Mouse (Mus musculus) ovary, postnatal 10 days (tissue): ENCODE measurements around the gene 9430038I01Rik.
A peak's percentile ranks its signal among the peaks of the same experiment; 100 is the strongest.
"Not testable (repeated sequence)": the region's sequence is repeated elsewhere in the genome, so short reads cannot be mapped to it uniquely, and the experiment has no call there.

ENCODE experiments used
- DNase-seq: peaks from one replicate; pipeline ENCODE4 v3.0.0; 2022; ENCODE audit warnings: low spot score

Gene 9430038I01Rik

DNA sequence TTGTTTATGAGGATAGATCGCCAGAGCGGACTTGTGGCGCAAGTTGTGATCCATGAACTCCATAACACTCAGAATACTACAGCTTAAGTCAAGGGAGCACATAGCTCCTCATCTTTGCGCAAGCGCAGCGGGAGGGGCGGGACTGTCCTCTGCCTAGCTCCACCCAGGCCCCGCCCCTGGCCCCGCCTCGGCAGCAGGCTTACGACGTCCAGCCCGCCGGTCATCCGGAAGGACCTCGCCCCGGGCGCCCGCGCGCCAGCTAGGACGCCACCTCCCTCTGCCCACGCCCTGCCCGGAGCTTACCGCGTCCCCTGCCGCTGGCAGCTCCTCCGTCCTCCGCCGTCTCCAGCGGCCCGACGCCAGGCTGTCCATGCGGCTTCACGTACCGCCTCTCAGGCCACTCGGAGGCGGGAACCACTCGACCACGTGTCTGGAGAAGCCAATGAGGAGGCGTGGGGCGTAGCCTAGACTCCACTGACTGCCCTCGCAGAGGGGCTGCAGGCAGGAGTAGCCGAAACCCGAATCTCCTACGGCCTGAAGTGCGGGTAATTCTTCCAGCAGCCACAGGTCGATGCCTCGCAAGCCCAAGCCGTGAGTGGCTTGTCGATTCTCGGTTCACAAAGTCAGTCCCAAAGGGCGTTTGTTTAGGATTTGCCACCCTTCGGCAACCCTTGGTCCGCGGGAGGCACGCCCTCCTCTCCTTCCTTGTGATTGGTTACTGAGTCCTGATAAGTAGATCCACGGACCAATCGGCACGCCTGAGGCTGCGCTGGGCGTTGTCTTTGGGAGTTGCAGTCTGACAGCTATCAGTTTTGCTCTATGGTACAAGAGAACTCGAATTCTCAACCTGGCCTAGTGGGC, at the start of gene 9430038I01Rik:
Gene 9430038I01Rik (minus strand): TSS at position 426 of the 861 bp plus-strand sequence.
- DNase-seq, result peak; percentile 90

DNA sequence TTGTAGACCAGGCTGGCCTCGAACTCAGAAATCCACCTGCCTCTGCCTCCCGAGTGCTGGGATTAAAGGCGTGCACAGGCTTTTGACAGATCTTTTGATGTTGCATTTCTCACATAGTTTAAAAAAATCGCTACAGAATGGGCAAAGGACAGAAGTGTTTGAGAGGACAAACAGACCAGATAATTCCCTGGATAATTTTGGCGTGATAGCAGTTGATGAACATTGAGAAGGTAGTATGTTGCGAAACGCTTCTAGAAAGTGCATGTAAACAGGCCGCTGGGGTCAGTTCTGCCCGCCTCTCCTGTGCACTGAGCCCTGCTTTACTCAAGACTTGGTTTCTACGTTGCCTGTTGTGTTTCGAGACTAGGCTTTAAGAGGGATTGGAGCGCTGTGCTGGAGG, 34.8 kb upstream of the 9430038I01Rik start:
- no peak for DNase-seq

DNA sequence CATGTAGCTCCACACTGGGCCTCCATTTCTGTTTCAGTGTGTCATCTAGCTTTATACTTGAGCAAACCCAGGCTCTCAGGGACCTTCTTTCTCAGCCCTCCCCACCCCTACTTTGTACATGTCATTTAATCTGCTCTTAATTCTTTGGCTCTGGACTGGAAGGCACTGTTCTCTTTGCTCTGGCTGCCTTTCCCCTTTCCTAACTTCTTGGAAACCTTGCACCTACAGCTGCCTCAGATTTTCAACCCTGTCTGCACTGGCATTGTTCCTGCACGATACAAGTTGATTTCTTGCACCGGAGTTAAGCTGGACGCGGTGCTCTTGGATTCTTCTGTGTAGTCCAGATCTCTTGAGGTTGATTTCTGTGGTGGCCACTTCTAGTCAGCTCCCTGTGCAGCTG, 32.4 kb upstream of the 9430038I01Rik start:
- no peak for DNase-seq

DNA sequence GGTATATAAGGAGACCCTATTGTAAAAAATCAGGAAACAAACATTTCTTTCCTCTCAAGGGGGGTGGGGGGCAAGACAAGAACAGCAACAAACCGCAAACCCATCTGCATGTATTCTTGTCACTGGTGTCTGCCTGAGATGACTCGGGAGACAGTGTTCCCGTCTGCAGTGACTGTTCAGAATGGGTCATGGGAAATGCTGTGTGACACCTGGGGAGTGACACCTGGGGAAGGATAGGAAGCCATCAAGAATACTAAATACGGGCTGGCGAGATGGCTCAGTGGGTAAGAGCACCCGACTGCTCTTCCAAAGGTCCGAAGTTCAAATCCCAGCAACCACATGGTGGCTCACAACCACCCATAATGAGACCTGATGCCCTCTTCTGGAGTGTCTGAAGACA, 28.4 kb upstream of the 9430038I01Rik start:
- DNase-seq, result not testable (repeated sequence)

DNA sequence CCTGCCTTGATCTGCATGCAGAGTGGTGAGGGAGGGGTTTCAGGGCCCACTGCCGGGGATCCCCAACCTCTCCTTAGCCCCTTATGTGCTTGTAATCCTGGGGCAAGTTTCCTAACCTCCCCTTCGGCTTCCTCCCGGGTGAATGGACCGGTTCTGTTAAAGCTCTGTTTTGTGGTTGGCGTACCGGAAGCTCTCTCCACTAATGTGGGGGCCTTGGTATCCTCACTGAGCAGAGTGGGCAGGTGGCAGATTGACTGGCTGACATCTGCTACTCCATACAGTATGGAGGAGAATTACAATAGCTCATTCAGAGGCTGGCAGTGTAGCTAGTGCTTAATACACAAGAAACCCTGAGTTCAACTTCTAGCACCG, 27.6 kb upstream of the 9430038I01Rik start:
- DNase-seq, result no peak

DNA sequence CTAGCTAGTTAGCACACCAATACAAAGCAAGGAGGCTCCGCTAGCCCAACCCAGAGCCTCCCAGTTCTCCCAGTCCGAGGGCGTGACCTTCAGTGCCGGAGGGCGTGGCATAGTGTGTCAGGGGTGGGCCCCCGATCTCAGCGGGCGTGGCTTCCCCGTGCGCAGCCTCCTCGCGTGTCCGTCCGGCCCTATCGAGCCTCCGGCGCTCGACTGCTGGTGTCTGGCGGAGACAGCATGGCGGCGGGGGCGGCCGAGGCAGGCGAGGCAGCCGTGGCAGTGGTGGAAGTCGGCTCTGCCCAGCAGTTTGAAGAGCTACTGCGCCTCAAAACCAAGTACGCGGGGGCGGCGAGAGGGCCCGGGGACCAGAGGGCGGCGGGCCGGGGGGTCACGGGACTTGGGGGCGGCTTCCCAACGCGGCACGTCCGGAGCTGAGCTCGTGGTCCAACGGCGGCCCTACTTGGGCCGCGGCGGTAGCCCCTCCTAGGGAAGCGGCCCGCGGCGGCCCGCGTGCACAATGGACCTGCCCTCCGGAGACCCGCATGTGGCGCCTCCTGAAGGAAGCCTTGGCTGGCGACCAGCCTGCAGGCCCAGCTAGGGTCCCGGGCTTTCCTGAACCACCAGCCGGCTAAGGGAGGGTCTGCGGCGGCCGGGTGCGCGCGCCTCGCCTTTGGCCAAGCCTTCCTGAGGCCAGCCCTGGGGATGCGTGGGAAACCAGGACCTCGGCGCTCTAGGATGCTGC, 27.0 kb upstream of the 9430038I01Rik start, which contains the start of gene Glrx3:
Gene Glrx3 (plus strand): TSS at position 175 of the 739 bp plus-strand sequence.
- DNase-seq, result peak; percentile 87

DNA sequence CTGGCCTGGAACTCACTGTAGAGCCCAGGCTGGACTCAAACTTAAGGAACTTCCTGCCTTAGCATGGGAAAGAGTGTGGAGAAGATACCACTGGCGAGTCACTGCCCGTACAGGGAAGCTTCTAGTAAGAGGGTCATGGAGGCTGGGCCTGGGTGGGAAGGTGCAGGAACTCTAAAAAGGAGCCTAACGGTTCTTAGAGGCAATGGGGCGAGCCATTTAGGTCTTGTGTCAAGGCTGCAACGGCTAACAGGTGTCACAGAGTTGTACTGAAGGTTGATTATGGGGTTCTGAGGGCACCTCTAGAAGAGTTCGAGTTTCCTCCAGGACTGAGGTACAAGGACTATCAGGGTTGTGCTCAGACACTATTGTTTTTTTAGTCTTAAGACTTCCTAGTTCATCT, 26.3 kb upstream of the 9430038I01Rik start:
- no peak for DNase-seq

DNA sequence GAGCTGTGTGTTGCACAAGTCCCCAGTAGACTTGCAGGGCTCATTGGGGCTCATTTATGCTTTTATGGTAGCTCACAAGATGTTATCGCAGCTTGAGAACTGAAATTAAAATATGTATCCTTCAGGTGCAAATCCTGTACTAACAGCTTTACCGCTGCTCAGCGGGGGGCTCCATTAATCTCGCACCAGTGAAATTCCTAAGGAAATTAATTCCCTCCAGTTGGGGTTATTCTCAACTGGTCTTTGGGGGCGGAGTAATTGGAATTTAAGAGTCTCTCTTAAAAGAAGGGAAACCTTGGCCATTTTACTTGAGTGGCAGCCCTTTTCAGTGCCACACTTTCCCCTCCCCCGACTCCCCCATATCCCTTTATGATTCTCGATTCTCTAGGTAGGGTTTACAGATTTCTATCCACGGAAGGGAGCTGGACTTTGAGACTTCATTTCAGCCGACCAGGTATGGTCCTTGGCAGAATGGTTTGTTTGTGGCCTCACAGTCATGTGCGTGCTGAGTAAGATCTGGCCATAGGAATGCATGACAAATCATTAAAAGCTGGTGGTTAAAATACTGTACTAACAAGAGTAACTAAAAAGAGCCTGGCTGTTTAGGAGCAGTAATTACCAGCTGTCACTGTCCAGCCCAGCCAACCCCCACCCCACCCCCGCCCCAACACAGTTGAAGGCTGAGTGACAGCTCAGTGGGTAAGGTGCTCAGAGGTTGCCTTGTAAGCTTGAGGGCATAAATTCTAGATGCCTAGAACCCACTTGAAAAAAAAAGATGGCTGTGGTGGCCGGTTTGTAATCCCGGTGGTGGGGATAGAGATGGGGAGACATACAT, 21.4 kb upstream of the 9430038I01Rik start:
- no peak for DNase-seq

DNA sequence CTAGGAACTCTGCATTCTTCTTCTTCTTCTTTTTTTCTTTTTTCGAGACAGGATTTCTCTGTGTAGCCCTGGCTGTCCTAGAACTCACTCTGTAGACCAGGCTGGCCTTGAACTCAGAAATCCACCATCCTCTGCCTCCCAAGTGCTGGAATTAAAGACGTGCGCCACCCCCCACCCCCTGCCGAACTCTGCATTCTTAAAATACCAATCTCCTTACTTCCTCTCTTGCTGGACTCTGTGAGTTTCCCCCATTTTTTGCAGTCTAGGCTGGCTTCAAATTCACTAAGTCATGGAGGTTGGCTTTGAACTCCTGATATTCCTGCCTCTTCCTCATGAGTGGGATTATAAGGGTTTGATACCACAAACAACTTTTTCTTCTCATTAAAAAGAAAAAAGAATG, 16.1 kb upstream of the 9430038I01Rik start:
- DNase-seq, result no peak

DNA sequence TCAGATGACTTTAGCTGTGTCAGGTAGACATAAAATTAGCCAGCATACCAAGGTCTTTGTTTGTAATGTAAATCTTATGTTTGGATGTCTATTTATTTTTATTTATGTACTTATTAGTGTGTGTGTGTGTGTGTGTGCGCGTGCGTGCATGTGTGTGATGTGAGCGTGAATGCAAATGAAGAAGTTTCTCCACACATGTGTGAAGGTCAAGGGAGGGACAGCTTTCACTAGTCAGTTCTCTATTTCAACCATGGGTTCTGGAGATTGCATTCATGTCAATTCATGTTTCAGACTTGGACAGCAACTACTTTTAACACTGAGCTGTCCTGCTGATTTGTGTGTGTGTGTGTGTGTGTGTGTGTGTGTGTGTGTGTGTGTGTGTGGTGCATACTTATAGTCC, 10.7 kb upstream of the 9430038I01Rik start:
- no peak for DNase-seq

DNA sequence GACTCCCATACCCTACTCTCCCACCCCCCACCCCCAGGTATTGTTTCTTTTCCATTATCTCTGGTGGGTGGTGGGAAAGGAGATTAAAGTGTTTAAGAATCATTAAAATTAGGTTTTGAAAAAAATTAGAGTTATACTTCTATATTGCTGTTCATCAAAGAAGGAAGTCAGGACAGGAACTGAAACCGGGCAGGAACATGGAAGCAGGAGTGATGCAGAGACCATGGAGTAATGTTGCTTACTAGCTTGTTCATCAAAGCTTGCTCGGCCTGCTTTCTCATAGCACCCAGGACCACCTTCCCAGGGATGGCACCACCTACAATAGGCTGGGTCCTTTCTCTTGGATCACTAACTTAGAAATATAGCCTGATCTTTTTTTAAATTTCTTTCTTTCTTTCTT, 10.0 kb upstream of the 9430038I01Rik start:
- no peak for DNase-seq

DNA sequence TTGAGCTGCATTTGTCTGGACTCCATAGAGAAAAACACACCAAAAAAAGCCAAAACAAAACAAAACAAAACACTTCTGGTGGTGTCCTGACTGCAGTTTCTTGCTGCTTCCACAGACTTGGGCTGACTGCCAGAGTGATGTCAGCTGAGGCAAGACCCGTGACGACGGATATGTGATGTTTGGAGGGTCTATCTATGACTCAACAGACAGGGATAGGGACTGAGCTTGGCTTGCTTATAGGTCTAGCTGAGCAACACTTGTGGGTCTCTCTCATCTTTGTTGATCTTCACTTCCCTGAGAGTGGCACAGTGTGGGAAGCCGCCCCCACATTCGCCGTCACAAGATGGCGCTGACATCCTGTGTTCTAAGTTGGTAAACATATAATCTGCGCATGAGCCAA, 4.1 kb upstream of the 9430038I01Rik start:
- DNase-seq, result no peak

DNA sequence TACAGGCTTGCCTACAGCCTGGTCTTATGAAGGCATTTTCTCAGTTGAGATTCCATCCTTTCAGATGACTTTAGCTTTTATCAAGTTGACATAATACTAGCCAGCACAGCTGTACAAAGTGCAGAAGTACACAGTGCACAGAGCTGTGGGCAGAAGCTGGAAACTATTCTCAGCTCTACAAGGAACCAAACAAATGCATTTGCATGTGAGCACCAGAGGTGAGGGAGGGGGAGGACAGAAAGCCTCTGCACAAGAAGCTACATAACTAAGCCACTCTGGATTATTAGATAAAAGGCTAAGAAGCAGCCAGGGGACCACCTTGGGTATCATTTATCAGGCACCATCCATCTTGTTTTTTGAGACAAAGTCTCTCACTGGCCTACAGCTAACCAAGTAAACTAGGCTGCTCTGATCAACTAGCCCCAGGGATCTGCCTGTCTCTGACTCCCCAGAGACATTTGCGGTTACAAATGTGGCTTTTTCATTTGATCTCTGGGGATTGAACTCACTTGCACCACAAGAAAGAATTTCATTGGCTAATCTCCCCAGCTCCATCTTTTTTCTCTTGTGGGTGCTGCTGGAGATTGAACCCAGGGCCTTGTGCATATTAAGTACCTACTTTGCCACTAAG, 3.0 kb downstream of the 9430038I01Rik start:
- no peak for DNase-seq

DNA sequence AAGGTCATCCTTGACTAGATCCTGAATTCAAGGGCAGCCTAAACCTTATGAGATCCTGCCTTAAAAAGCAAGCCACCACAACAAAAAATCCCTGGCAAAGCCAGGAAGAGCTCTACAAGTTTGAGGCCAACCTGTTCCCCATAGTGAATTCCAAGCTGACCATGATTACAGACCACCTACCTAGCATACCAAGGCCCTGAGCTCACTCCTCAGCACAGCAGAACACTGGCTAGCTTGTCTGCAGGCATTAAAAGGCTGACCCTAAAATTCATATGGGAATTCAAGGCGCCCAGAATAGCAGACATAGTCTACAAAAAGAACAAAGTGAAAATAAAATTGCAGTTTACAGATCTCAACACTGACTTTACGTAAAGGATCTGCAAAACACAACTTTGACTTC, 6.4 kb downstream of the 9430038I01Rik start:
- DNase-seq, result no peak

DNA sequence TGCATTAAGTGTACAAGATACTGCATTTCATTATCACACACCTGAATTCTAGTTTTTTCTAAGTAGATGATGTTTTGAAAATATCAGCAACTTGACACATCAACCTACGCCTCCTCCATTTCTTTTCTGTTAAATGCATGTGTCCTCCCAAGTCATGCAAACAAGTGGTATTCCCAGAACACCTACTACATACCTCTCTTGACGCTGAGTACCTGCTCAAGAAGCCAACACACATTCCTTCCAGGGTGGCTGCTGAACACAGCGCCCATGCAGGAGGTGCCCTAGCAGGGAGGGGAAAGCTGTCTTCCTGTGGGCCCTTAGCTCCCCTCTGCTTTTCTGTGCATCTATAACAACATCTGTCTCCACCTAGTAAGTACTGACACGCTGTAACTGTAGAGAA, 11.6 kb downstream of the 9430038I01Rik start:
- DNase-seq, result no peak

DNA sequence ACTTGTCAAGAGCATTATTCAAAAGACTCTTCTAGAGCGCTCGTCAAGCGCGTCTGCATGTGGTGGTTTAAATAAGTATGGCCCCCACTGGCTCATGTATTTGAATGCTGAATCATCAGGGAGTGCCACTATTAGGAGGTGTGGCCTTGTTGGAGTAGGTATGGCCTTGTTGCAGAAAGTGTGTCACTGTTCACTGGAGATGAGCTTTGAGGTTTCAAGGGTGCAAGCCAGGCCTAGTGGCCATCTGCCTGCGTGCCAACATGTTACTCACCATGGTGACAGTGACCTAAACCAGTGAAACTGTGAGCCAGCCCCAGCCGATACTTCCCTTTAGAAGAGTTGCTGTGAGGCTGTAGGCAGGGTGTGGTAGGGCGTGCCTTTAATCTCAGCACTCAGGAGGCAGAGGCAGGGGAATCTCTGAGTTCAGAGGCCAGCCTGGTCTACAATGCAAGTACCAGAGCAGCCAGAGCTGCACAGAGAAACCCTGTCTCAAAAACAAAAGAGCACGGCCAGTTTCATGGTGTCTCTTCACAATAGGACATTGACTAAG, 13.1 kb downstream of the 9430038I01Rik start:
- DNase-seq, result no peak

DNA sequence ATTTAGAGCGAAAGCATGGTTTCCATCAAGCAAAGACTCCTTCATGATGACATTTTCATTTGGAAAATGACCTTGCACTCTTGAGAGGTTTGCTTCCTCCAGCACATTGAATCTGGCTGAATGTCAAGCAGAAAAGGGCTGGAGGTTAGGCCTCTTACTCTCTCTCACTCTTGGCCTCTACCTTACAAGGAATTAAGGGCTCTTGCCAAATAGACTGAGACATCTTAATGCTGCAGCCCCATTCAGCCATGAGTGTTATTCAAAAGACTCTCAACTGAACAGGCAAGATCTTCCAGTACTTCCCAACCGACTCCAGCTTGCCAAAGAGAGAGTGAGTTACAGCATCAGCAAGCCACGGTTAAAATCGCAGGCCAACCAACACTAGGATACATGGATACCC, 15.1 kb downstream of the 9430038I01Rik start:
- no peak for DNase-seq

DNA sequence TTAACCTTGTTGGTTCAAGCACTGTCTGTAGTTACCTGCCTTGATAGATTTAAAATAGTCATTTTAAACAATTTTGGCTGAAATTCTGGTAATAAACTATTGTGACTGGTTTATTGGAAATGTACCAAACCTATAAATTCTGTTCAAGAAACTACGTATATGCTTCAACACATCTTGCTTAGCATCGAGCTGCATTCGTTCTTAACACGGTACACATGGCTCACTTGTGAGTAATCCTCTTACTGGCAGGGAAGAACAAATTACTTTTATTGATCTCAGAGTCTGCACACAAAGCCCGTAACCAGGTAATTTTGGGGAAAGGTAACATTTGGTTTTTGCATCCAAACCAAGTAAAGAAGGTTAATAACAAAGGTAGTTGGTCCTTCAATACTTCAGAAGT, 22.7 kb downstream of the 9430038I01Rik start:
- no peak for DNase-seq

DNA sequence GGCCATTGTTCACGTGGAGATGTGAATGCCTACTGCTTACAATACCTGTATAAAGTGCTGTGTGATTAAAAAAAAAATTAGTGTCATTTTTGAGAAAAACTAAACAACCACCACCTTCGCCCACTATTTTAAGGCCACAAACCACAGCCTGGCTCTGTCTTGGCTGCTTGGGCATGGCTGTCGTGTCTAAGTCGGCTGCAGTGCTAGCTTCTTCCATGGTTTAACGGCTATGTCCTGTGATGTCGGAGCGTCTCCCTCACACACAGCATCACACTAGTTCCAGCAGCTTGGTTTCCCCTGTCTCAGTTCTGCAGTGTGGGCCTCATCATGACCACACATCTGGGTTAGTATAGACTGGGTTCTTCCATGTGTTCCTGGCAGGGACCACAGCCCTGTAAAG, 35.6 kb downstream of the 9430038I01Rik start:
- DNase-seq, result no peak

DNA sequence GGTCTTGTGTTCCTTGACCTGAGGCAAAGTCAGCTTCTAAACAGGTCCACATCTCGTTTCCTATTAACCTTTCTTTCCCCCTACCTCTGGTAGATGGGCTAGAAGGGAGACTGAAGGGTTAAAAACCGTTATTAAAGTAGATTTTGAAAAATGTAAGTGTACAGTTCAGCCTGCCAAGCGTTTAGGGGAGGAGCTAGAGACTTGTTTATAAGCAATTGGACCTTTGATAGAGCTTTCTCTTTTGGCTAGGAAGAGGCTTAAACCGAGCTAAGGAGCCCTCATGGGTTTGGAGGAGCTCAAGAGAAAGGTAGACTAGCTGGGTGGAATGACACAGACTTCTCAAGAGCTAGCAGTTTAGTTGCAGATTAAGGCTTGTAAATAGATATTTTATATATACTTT, 38.8 kb downstream of the 9430038I01Rik start:
- no peak for DNase-seq

DNA sequence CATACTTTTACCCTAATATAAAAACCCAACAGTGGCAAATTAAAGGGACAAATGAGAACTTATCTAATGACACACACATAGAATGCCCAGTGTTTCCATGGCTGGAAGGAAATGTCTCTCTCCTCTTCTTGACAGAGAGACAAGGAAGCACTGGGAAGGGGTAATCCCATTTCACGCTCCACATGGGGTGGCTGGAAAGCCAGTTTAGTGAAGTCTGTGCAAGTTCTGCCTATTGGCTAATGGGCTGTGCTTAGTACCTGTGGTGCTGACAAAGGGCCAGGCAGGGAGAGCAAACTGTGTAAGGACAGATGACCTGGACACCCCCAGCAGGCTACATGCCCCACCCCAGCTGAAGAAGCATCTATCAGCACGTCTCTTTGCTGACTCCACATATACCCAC, 40.4 kb downstream of the 9430038I01Rik start:
- DNase-seq, result no peak

DNA sequence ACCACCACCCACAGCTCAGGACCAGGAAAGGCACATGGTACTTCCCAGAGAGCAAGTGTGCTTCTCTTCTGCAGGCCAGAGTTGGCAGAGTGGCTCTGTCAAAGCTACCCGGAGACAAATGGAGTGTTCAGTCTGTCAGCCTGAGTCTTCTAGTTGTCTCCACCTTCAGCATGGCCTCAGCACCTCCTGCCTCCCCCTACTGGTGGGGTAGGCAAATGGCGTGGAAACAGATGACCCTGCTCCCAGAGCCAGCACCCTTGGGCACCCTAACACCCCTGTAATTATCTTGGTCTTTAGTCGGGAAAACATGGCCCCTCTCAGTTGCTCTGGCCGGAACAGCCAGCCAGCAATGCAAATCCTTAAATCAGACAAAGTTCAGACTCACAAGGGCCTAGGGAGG, 43.8 kb downstream of the 9430038I01Rik start:
- no peak for DNase-seq
